Comparison of ENCODE assay signal across 8 mouse cellular contexts in genomic region chr2:28839501-28840221, GRCm38 (mm10). TPM values are rescaled to one million over a fixed set of nuclear protein-coding genes. Genes with fewer than 3 reads are reported as not detected.
DNase-seq lines count a peak whose midpoint lies in the region; ATAC-seq and TF ChIP-seq lines count a peak whose summit lies in the region.

No protein-coding gene starts in this region.

- no peak for TF ChIP-seq POLR2A in lung, adult 2 months (IDR thresholded peaks at IDR 0.05; ENCODE audit: borderline replicate concordance, extremely low read depth, low read depth, low read length)

- ATAC-seq in activated CD4-positive, CD25-positive, alpha-beta regulatory T cell, adult 4 months = peak; percentile 34
- peak; percentile 67 for ATAC-seq in forebrain, embryonic 14.5 days
- peak; percentile 44 for ATAC-seq in kidney, embryonic 15.5 days (replicated peaks; ENCODE audit: low FRiP score)
- ATAC-seq in megakaryocyte progenitor cell, adult 5-6 weeks (replicated peaks; ENCODE audit: poor library complexity) = peak; percentile 26

- peak overlapping the region; percentile 88 for H3K9ac ChIP-seq in forebrain, embryonic 14.5 days (ENCODE audit: low read length)
- peak overlapping the region; percentile 84 for H3K9ac ChIP-seq in kidney, embryonic 15.5 days

- peaks cover 6% of the 10 kb centered on the region for H3K36me3 ChIP-seq in forebrain, embryonic 14.5 days (ENCODE audit: control insufficient read depth, insufficient read depth, low read length)
- peaks cover 10% of the 10 kb centered on the region for H3K36me3 ChIP-seq in kidney, embryonic 15.5 days

- no peaks in the 10 kb centered on the region for H3K9me3 ChIP-seq in forebrain, embryonic 14.5 days (replicated peaks; ENCODE audit: control insufficient read depth, low read length)
- no peaks in the 10 kb centered on the region for H3K9me3 ChIP-seq in kidney, embryonic 15.5 days (replicated peaks)

- peaks cover 5% of the 10 kb centered on the region for H3K4me1 ChIP-seq in lung, adult 2 months (ENCODE audit: control insufficient read depth, insufficient read depth, low read length)
- peaks cover 22% of the 10 kb centered on the region for H3K4me1 ChIP-seq in forebrain, embryonic 14.5 days (ENCODE audit: control insufficient read depth, insufficient read depth, low read length)
- peaks cover 40% of the 10 kb centered on the region for H3K4me1 ChIP-seq in kidney, embryonic 15.5 days

- TF ChIP-seq CTCF in lung, adult 2 months (IDR thresholded peaks at IDR 0.05; ENCODE audit: insufficient read depth, low read length) = no peak

- under 1% methylated on average over 53 of the region's 53 CpGs for WGBS in lung, adult 2 months
- WGBS in forebrain, embryonic 14.5 days = under 1% methylated on average over 53 of the region's 53 CpGs
- WGBS in kidney, embryonic 15.5 days = under 1% methylated on average over 53 of the region's 53 CpGs

- peak overlapping the region; percentile 89 for H3K4me3 ChIP-seq in lung, adult 2 months (replicated peaks; ENCODE audit: extremely low read depth, low read depth, low read length)
- peak overlapping the region; percentile 97 for H3K4me3 ChIP-seq in forebrain, embryonic 14.5 days (ENCODE audit: low read depth, low read length)
- peak overlapping the region; percentile 100 for H3K4me3 ChIP-seq in kidney, embryonic 15.5 days (replicated peaks)

- no peaks in the 10 kb centered on the region for H3K27me3 ChIP-seq in forebrain, embryonic 14.5 days (replicated peaks; ENCODE audit: control insufficient read depth, insufficient read depth, low read length)
- H3K27me3 ChIP-seq in kidney, embryonic 15.5 days = no peaks in the 10 kb centered on the region

- peak overlapping the region; percentile 80 for H3K27ac ChIP-seq in forebrain, embryonic 14.5 days (ENCODE audit: low read depth, low read length)
- peak overlapping the region; percentile 96 for H3K27ac ChIP-seq in kidney, embryonic 15.5 days

- peak overlapping the region; percentile 97 for H3K4me2 ChIP-seq in forebrain, embryonic 14.5 days (ENCODE audit: low read length)
- peak overlapping the region; percentile 76 for H3K4me2 ChIP-seq in kidney, embryonic 15.5 days

- no peak for DNase-seq in lung, adult 2 months
- DNase-seq in lung, postnatal 25 days (ENCODE audit: low spot score) = no peak
- peak; percentile 13 for DNase-seq in forebrain, embryonic 14.5 days (ENCODE audit: low spot score)
- peak; percentile 52 for DNase-seq in yolk sac, embryonic 10.5 days (ENCODE audit: low spot score)
- no peak for DNase-seq in right cerebral cortex, postnatal 14 days

RNA-seq across cellular contexts. Expression of gene Gtf3c4, which starts 0.5 kb away (rescaled TPM):
- 8.6 and 10.2 TPM in 2 replicates for polyA plus RNA-seq in lung, adult 2 months (2012; rRNA removed)
- 1 to 10 TPM; 1.9 to 2.4 TPM for polyA plus RNA-seq in activated CD4-positive, CD25-positive, alpha-beta regulatory T cell, adult 4 months (2017; shearing (Covaris generic))
- 20.2 and 24.9 TPM in 2 replicates for polyA plus RNA-seq in forebrain, embryonic 14.5 days (2014; fragmentation: Nextera tagmentation; extraction: Ambion mirVana)
- polyA plus RNA-seq in kidney, embryonic 15.5 days (2015; fragmentation: Nextera tagmentation; extraction: Ambion mirVana) = 15.5 and 16.5 TPM in 2 replicates
- total RNA-seq in megakaryocyte progenitor cell, adult 5-6 weeks (2015) = 13.7 and 14.9 TPM in 2 replicates
- 23.2 and 25.4 TPM in 2 replicates for total RNA-seq in megakaryocyte progenitor cell, adult 5-6 weeks (2017)

RNA-seq across cellular contexts. Expression of gene Ddx31, which starts 0.5 kb away (rescaled TPM):
- polyA plus RNA-seq in lung, adult 2 months (2012; rRNA removed) = 2.8 and 3.8 TPM in 2 replicates
- polyA plus RNA-seq in activated CD4-positive, CD25-positive, alpha-beta regulatory T cell, adult 4 months (2017; shearing (Covaris generic)) = 10 to 100 TPM; 11.1 to 11.4 TPM
- 13.5 and 15.7 TPM in 2 replicates for polyA plus RNA-seq in forebrain, embryonic 14.5 days (2014; fragmentation: Nextera tagmentation; extraction: Ambion mirVana)
- 14.9 and 15.6 TPM in 2 replicates for polyA plus RNA-seq in kidney, embryonic 15.5 days (2015; fragmentation: Nextera tagmentation; extraction: Ambion mirVana)
- total RNA-seq in megakaryocyte progenitor cell, adult 5-6 weeks (2015) = 9.7 and 10.6 TPM in 2 replicates
- 15.2 and 17.0 TPM in 2 replicates for total RNA-seq in megakaryocyte progenitor cell, adult 5-6 weeks (2017)

Comparison
In these comparisons a context has a peak if more than half of its experiments do, and no peak if none do; other contexts are left out.
1. DNase-seq: peak in forebrain, embryonic 14.5 days (single experiment) and yolk sac, embryonic 10.5 days (single experiment); none in lung, adult 2 months (single experiment), lung, postnatal 25 days (single experiment) and right cerebral cortex, postnatal 14 days (single experiment).
2. Peak in every context shown above with its lines, with median percentiles within 50 percentile points of each other: H3K4me3 ChIP-seq and ATAC-seq.